Mouse (Mus musculus): Measurements from ENCODE around the gene Ksr1. TPM values are rescaled to one million over a fixed set of nuclear protein-coding genes. Genes with fewer than 3 reads are reported as not detected.

The Ksr1 gene
- 3.3 TPM in 2 replicates for polyA plus RNA-seq (2015; fragmentation: Nextera tagmentation; extraction: Ambion mirVana)

- no peaks in the 10 kb centered on the region for H3K36me3 ChIP-seq (ENCODE audit: control insufficient read depth, insufficient read depth)
- peak; percentile 94 for ATAC-seq (replicated peaks; ENCODE audit: extremely low read depth, insufficient read depth, low FRiP score)
- peak within 1 kb of the TSS; percentile 93 for H3K9ac ChIP-seq (ENCODE audit: low read length)
- peak within 1 kb of the TSS; percentile 94 for H3K27ac ChIP-seq (ENCODE audit: low read length)
- WGBS, result under 1% methylated on average over 42 of the region's 42 CpGs
- peak within 1 kb of the TSS; percentile 76 for H3K4me2 ChIP-seq (ENCODE audit: low read depth, low read length)
- peaks cover 44% of the 10 kb centered on the region for H3K4me1 ChIP-seq (ENCODE audit: control insufficient read depth, insufficient read depth, low read length)
- peak within 1 kb of the TSS; percentile 98 for H3K4me3 ChIP-seq (ENCODE audit: low read length)
- H3K9me3 ChIP-seq (replicated peaks; ENCODE audit: control insufficient read depth, low read length), result no peaks in the 10 kb centered on the region
- H3K27me3 ChIP-seq (ENCODE audit: control insufficient read depth, insufficient read depth, low read length), result no peaks in the 10 kb centered on the region
Observed at GRCm38 (mm10) chr11:79146331-79146767, at the start of gene Ksr1. Ksr1 (minus strand) TSS chr11:79146407.

DNA sequence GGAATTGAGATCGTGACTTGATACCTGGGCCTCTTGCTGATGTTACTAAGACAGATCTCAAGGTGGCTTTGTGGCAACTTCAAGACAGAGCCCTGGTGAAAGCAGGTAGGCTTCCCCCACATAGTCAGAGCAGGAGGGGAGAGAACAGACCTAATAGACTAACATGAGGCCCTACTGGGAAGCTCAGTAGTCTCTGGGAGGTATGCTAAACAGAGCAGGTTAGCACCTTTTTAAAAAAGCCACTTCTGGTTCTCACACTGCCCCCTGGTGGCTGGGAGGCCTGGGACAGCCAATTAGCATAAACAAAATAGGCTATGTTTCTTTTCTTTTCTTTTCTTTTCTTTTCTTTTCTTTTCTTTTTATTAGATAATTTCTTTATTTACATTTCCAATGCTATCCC, 46.0 kb upstream of the Ksr1 start:
- no peaks in the 10 kb centered on the region for H3K36me3 ChIP-seq (ENCODE audit: control insufficient read depth, insufficient read depth)
- no peak overlapping the region for H3K4me3 ChIP-seq (ENCODE audit: low read length)
- H3K27ac ChIP-seq (ENCODE audit: low read length), result peak overlapping the region; percentile 87
- H3K9ac ChIP-seq (ENCODE audit: low read length), result no peak overlapping the region
- H3K9me3 ChIP-seq (replicated peaks; ENCODE audit: control insufficient read depth, low read length), result no peaks in the 10 kb centered on the region
- 52% methylated on average over 1 of the region's 1 CpGs for WGBS
- H3K27me3 ChIP-seq (ENCODE audit: control insufficient read depth, insufficient read depth, low read length), result no peaks in the 10 kb centered on the region
- H3K4me1 ChIP-seq (ENCODE audit: control insufficient read depth, insufficient read depth, low read length), result peaks cover 41% of the 10 kb centered on the region
- no peak for ATAC-seq (replicated peaks; ENCODE audit: extremely low read depth, insufficient read depth, low FRiP score)
- H3K4me2 ChIP-seq (ENCODE audit: low read depth, low read length), result no peak overlapping the region

- Histone ChIP-seq H3K36me3 (ENCODE audit: control insufficient read depth, insufficient read depth) (no peaks in the 10 kb centered on the region), H3K9me3 (replicated peaks; ENCODE audit: control insufficient read depth, low read length) (no peaks in the 10 kb centered on the region), H3K4me3 (ENCODE audit: low read length) (no peak overlapping the region), H3K4me1 (ENCODE audit: control insufficient read depth, insufficient read depth, low read length) (peaks cover 31% of the 10 kb centered on the region), H3K27me3 (ENCODE audit: control insufficient read depth, insufficient read depth, low read length) (no peaks in the 10 kb centered on the region), H3K4me2 (ENCODE audit: low read depth, low read length) (no peak overlapping the region), H3K9ac (ENCODE audit: low read length) (peak overlapping the region; percentile 34), H3K27ac (ENCODE audit: low read length) (peak overlapping the region; percentile 87)
- WGBS, result 41% methylated on average over 4 of the region's 4 CpGs
- peak; percentile 57; the same call in 1 of the 2 replicates for ATAC-seq (replicated peaks; ENCODE audit: extremely low read depth, insufficient read depth, low FRiP score)
Observed at GRCm38 (mm10) chr11:79191214-79191613, 45.0 kb upstream of the Ksr1 start.

- H3K9me3 ChIP-seq (replicated peaks; ENCODE audit: control insufficient read depth, low read length), result no peaks in the 10 kb centered on the region
- no peak overlapping the region for H3K4me2 ChIP-seq (ENCODE audit: low read depth, low read length)
- H3K36me3 ChIP-seq (ENCODE audit: control insufficient read depth, insufficient read depth), result no peaks in the 10 kb centered on the region
- WGBS, result 90% methylated on average over 2 of the region's 2 CpGs
- H3K27me3 ChIP-seq (ENCODE audit: control insufficient read depth, insufficient read depth, low read length), result no peaks in the 10 kb centered on the region
- no peak overlapping the region for H3K9ac ChIP-seq (ENCODE audit: low read length)
- no peak overlapping the region for H3K4me3 ChIP-seq (ENCODE audit: low read length)
- no peak for ATAC-seq (replicated peaks; ENCODE audit: extremely low read depth, insufficient read depth, low FRiP score)
- H3K27ac ChIP-seq (ENCODE audit: low read length), result no peak overlapping the region; the same call in 1 of the 2 replicates
- peaks cover 29% of the 10 kb centered on the region for H3K4me1 ChIP-seq (ENCODE audit: control insufficient read depth, insufficient read depth, low read length)
Observed at GRCm38 (mm10) chr11:79190257-79190656, 44.0 kb upstream of the Ksr1 start.

DNA sequence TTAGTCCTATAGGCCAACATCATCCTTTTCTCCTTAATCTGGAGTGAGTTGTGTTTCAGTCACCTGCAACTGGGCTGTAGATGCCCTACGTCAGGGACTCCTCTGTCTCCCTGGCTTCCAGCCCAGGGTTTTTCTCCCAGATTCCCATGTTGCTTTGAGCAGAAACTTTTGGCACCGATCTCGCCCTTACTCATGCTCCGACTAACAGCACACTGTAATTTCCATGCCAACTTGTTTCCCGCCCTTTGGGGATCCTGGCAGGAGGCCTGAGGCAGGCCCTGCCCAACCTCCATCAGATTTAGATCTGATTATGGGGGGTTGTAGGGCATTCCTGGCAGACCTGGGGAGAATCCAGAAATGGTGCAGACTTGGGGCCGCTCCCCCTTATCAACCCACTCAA, 42.0 kb upstream of the Ksr1 start:
- 0 out of 2 replicates have a peak, but pooled peaks have one; percentile 19 for ATAC-seq (replicated peaks; ENCODE audit: extremely low read depth, insufficient read depth, low FRiP score)
- no peaks in the 10 kb centered on the region for H3K9me3 ChIP-seq (replicated peaks; ENCODE audit: control insufficient read depth, low read length)
- 23% methylated on average over 6 of the region's 6 CpGs for WGBS
- H3K27ac ChIP-seq (ENCODE audit: low read length), result peak overlapping the region; percentile 55
- no peak overlapping the region for H3K4me2 ChIP-seq (ENCODE audit: low read depth, low read length)
- H3K4me3 ChIP-seq (ENCODE audit: low read length), result no peak overlapping the region
- no peaks in the 10 kb centered on the region for H3K27me3 ChIP-seq (ENCODE audit: control insufficient read depth, insufficient read depth, low read length)
- peaks cover 29% of the 10 kb centered on the region for H3K4me1 ChIP-seq (ENCODE audit: control insufficient read depth, insufficient read depth, low read length)
- no peaks in the 10 kb centered on the region for H3K36me3 ChIP-seq (ENCODE audit: control insufficient read depth, insufficient read depth)
- H3K9ac ChIP-seq (ENCODE audit: low read length), result no peak overlapping the region

GRCm38 (mm10) chr11:79187291-79187690, 41.1 kb upstream of the Ksr1 start:
- ATAC-seq (replicated peaks; ENCODE audit: extremely low read depth, insufficient read depth, low FRiP score), result no peak
- WGBS, result 60% methylated on average over 4 of the region's 4 CpGs

GRCm38 (mm10) chr11:79185683-79186082, 39.5 kb upstream of the Ksr1 start:
- Histone ChIP-seq H3K9me3 (replicated peaks; ENCODE audit: control insufficient read depth, low read length) (no peaks in the 10 kb centered on the region), H3K4me2 (ENCODE audit: low read depth, low read length) (no peak overlapping the region), H3K36me3 (ENCODE audit: control insufficient read depth, insufficient read depth) (no peaks in the 10 kb centered on the region), H3K4me1 (ENCODE audit: control insufficient read depth, insufficient read depth, low read length) (peaks cover 16% of the 10 kb centered on the region), H3K27me3 (ENCODE audit: control insufficient read depth, insufficient read depth, low read length) (no peaks in the 10 kb centered on the region), H3K4me3 (ENCODE audit: low read length) (no peak overlapping the region), H3K27ac (ENCODE audit: low read length) (no peak overlapping the region), H3K9ac (ENCODE audit: low read length) (no peak overlapping the region)
- no peak for ATAC-seq (replicated peaks; ENCODE audit: extremely low read depth, insufficient read depth, low FRiP score)
- 81% methylated on average over 6 of the region's 6 CpGs for WGBS

More at GRCm38 (mm10) chr11:79187291-79187690, 41.1 kb upstream of the Ksr1 start:
- Histone ChIP-seq H3K4me1 (ENCODE audit: control insufficient read depth, insufficient read depth, low read length) (peaks cover 29% of the 10 kb centered on the region), H3K27me3 (ENCODE audit: control insufficient read depth, insufficient read depth, low read length) (no peaks in the 10 kb centered on the region), H3K36me3 (ENCODE audit: control insufficient read depth, insufficient read depth) (no peaks in the 10 kb centered on the region), H3K4me2 (ENCODE audit: low read depth, low read length) (no peak overlapping the region), H3K27ac (ENCODE audit: low read length) (no peak overlapping the region), H3K9ac (ENCODE audit: low read length) (no peak overlapping the region), H3K9me3 (replicated peaks; ENCODE audit: control insufficient read depth, low read length) (no peaks in the 10 kb centered on the region), H3K4me3 (ENCODE audit: low read length) (no peak overlapping the region)

DNA sequence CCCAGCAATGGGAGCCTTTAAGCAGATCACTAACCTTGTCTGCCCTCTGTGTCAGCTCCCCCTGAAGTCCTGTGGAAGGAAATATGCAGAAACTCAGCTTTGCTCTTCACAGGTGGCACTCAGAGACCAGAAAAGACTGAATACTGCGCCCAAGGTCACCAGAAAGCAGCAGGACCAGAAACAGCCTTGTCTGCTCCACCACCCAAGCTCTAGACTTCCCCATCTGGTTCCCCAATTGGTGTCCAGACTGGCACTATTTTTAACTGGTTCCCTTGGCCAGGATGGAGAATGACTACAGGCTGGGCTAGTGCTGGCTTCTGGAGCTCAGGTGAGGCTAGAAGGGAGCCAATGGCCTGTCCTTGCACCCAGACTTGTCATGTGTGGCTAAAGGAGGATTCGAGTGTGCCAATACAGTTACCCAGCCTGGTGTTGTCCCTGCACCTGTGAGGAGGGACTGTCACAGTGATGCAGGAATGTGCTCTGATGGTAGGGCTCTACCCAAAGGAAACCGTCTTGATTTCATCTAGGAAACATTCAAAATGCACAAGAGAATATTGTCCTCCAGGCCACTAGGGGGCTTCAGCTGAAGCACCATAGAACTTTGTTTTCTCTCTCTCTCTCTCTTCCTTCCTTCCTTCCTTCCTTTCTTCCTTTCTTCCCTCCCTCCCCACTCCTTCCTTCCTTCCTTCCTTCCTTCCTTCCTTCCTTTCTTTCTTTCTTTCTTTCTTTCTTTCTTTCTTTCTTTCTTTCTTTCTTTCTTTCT, 38.1 kb upstream of the Ksr1 start:
- no peaks in the 10 kb centered on the region for H3K27me3 ChIP-seq (ENCODE audit: control insufficient read depth, insufficient read depth, low read length)
- no peak overlapping the region for H3K4me3 ChIP-seq (ENCODE audit: low read length)
- no peak overlapping the region for H3K4me2 ChIP-seq (ENCODE audit: low read depth, low read length)
- 87% methylated on average over 3 of the region's 3 CpGs for WGBS
- no peak overlapping the region for H3K9ac ChIP-seq (ENCODE audit: low read length)
- no peak for ATAC-seq (replicated peaks; ENCODE audit: extremely low read depth, insufficient read depth, low FRiP score)
- no peaks in the 10 kb centered on the region for H3K36me3 ChIP-seq (ENCODE audit: control insufficient read depth, insufficient read depth)
- no peaks in the 10 kb centered on the region for H3K9me3 ChIP-seq (replicated peaks; ENCODE audit: control insufficient read depth, low read length)
- peaks cover 15% of the 10 kb centered on the region for H3K4me1 ChIP-seq (ENCODE audit: control insufficient read depth, insufficient read depth, low read length)
- H3K27ac ChIP-seq (ENCODE audit: low read length), result no peak overlapping the region

DNA sequence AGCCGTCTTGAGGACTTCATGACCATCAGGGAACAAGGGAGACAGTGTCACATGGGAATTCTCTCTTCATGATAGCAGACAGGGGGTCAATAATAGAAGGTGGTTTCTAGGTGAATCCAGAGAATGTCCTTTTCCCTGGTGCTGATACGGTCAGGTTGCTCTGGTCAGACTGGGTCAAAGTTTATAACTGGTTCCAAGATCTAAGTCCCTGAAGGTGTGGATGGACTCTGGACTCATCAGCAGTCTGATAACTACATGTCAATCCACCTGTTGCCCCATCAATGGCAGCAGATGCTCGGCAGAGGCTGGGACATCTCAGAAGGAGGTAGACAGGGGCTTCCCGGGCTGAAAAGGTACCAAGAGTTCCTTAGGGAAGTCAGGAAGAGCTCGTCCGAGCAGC, 37.2 kb upstream of the Ksr1 start:
- ATAC-seq (replicated peaks; ENCODE audit: extremely low read depth, insufficient read depth, low FRiP score), result no peak
- no peak overlapping the region for H3K4me3 ChIP-seq (ENCODE audit: low read length)
- no peaks in the 10 kb centered on the region for H3K27me3 ChIP-seq (ENCODE audit: control insufficient read depth, insufficient read depth, low read length)
- 85% methylated on average over 6 of the region's 6 CpGs for WGBS
- peaks cover 8% of the 10 kb centered on the region for H3K4me1 ChIP-seq (ENCODE audit: control insufficient read depth, insufficient read depth, low read length)
- H3K9ac ChIP-seq (ENCODE audit: low read length), result no peak overlapping the region
- no peaks in the 10 kb centered on the region for H3K9me3 ChIP-seq (replicated peaks; ENCODE audit: control insufficient read depth, low read length)
- no peaks in the 10 kb centered on the region for H3K36me3 ChIP-seq (ENCODE audit: control insufficient read depth, insufficient read depth)
- H3K4me2 ChIP-seq (ENCODE audit: low read depth, low read length), result no peak overlapping the region
- no peak overlapping the region for H3K27ac ChIP-seq (ENCODE audit: low read length)

Measured in heart, embryonic 16.5 days (tissue).